Mouse (Mus musculus): ENCODE results near the gene Rasgef1b. TPM values are rescaled to one million over a fixed set of nuclear protein-coding genes. Genes with fewer than 3 reads are reported as not detected.

Rasgef1b gene
- polyA plus RNA-seq, 1 experiment from 2014 or later = 25.5 TPM

- H3K9me3 ChIP-seq (ENCODE audit: control insufficient read depth, low read length) = no peaks in the 10 kb centered on the region
- DNase-seq (ENCODE audit: low spot score) (no peak), ATAC-seq (replicated peaks; ENCODE audit: low FRiP score) (no peak)
- H3K36me3 ChIP-seq (ENCODE audit: control insufficient read depth, insufficient read depth, low read length) = no peaks in the 10 kb centered on the region
- H3K9ac ChIP-seq (ENCODE audit: low read length) = no peak overlapping the region
- no peak overlapping the region for H3K4me2 ChIP-seq (ENCODE audit: low read depth, low read length, severe bottlenecking)
- H3K4me3 ChIP-seq (ENCODE audit: low read depth, low read length) = no peak overlapping the region
- no peaks in the 10 kb centered on the region for H3K27me3 ChIP-seq (ENCODE audit: control insufficient read depth, insufficient read depth, low read length)
- H3K27ac ChIP-seq (ENCODE audit: low read depth, low read length) = no peak overlapping the region
- no peaks in the 10 kb centered on the region for H3K4me1 ChIP-seq (replicated peaks; ENCODE audit: control insufficient read depth, insufficient read depth, low read length)
- 91% methylated on average over 6 of the region's 6 CpGs for WGBS
Observed at GRCm38 (mm10) chr5:99286024-99286423, 442.8 kb downstream of the Rasgef1b start.

GRCm38 (mm10) chr5:99284369-99284768 lies 444.5 kb downstream of the Rasgef1b start:
- Histone ChIP-seq H3K27ac (ENCODE audit: low read depth, low read length) (no peak overlapping the region), H3K4me3 (ENCODE audit: low read depth, low read length) (no peak overlapping the region), H3K9ac (ENCODE audit: low read length) (no peak overlapping the region), H3K36me3 (ENCODE audit: control insufficient read depth, insufficient read depth, low read length) (no peaks in the 10 kb centered on the region), H3K4me1 (replicated peaks; ENCODE audit: control insufficient read depth, insufficient read depth, low read length) (no peaks in the 10 kb centered on the region), H3K27me3 (ENCODE audit: control insufficient read depth, insufficient read depth, low read length) (no peaks in the 10 kb centered on the region), H3K4me2 (ENCODE audit: low read depth, low read length, severe bottlenecking) (no peak overlapping the region), H3K9me3 (ENCODE audit: control insufficient read depth, low read length) (no peaks in the 10 kb centered on the region)
- 95% methylated on average over 7 of the region's 7 CpGs for WGBS
- no peak for DNase-seq (ENCODE audit: low spot score)
- no peak for ATAC-seq (replicated peaks; ENCODE audit: low FRiP score)

GRCm38 (mm10) chr5:99283636-99284035 lies 445.2 kb downstream of the Rasgef1b start:
- no peaks in the 10 kb centered on the region for H3K9me3 ChIP-seq (ENCODE audit: control insufficient read depth, low read length)
- H3K4me3 ChIP-seq (ENCODE audit: low read depth, low read length) = no peak overlapping the region
- H3K27me3 ChIP-seq (ENCODE audit: control insufficient read depth, insufficient read depth, low read length) = no peaks in the 10 kb centered on the region
- H3K4me1 ChIP-seq (replicated peaks; ENCODE audit: control insufficient read depth, insufficient read depth, low read length) = 0 out of 2 replicates have a peak, but pooled peaks cover 2% of the 10 kb centered on the region
- 91% methylated on average over 3 of the region's 3 CpGs for WGBS
- DNase-seq (ENCODE audit: low spot score) (no peak), ATAC-seq (replicated peaks; ENCODE audit: low FRiP score) (no peak)
- H3K4me2 ChIP-seq (ENCODE audit: low read depth, low read length, severe bottlenecking) = no peak overlapping the region
- no peak overlapping the region for H3K9ac ChIP-seq (ENCODE audit: low read length)
- H3K36me3 ChIP-seq (ENCODE audit: control insufficient read depth, insufficient read depth, low read length) = no peaks in the 10 kb centered on the region
- no peak overlapping the region for H3K27ac ChIP-seq (ENCODE audit: low read depth, low read length)

DNA sequence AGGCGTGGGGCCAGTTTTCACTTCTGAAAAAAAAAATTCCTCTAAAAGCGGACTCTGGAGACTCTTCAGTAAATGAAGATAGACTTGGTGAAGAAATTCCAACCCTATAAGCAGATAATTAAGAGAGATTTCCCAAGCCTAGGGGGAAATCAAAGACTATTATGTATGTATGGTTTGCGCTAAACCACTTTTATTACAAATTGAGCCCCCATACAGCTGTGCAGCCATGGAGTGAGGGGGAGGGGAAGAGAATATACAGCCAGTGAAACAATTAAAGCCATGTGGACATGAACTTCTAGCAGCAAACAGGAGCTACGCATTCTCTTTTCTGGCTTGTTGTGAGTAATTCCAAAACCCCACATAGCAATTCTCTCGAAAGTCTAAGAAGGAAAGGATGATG lies 448.3 kb downstream of the Rasgef1b start:
- H3K9ac ChIP-seq (ENCODE audit: low read length) = no peak overlapping the region
- H3K4me1 ChIP-seq (replicated peaks; ENCODE audit: control insufficient read depth, insufficient read depth, low read length) = 0 out of 2 replicates have a peak, but pooled peaks cover 2% of the 10 kb centered on the region
- ATAC-seq (replicated peaks; ENCODE audit: low FRiP score) = no peak
- DNase-seq (ENCODE audit: low spot score) = no peak
- no peaks in the 10 kb centered on the region for H3K27me3 ChIP-seq (ENCODE audit: control insufficient read depth, insufficient read depth, low read length)
- no peaks in the 10 kb centered on the region for H3K9me3 ChIP-seq (ENCODE audit: control insufficient read depth, low read length)
- WGBS = 81% methylated on average over 5 of the region's 5 CpGs
- H3K36me3 ChIP-seq (ENCODE audit: control insufficient read depth, insufficient read depth, low read length) = no peaks in the 10 kb centered on the region
- no peak overlapping the region for H3K4me2 ChIP-seq (ENCODE audit: low read depth, low read length, severe bottlenecking)
- no peak overlapping the region for H3K4me3 ChIP-seq (ENCODE audit: low read depth, low read length)
- no peak overlapping the region for H3K27ac ChIP-seq (ENCODE audit: low read depth, low read length)

DNA sequence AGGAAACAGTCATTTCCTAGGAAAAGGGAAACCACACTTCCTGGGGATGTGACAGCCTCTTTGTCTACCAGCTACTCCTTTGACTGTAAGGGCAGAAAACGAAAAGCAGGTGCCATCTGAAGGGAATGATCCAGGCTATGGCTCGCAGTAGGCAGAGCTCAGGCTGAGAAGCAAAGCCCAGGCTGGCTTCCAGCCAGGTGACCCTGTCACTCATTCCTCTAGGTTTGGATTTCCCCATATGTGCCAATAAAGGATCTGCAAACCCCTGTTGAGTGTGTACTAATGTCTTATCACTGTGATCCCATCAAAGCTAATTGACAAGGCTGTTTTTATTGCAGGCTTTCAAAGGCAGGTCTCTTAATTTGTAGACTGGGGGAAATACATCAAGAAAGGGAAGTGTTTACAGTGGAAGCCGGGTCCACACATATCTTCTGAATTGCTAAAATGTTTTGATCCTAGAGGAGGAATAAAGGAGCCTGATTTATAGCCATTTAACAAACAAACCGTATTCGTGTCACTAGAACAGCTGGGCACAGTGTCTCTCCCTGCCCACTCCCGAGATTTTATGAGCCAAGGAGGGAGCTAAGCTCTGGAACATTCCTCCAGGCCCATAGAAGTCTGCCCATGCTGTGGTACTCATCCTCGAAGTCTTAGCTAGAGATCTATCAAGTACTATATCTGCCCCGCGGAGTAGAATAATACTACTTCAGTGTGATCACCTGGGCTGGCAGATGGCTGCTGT lies 449.7 kb downstream of the Rasgef1b start:
- Histone ChIP-seq H3K4me1 (replicated peaks; ENCODE audit: control insufficient read depth, insufficient read depth, low read length) (peaks cover 2% of the 10 kb centered on the region; the same call in 1 of the 2 replicates), H3K36me3 (ENCODE audit: control insufficient read depth, insufficient read depth, low read length) (no peaks in the 10 kb centered on the region), H3K9ac (ENCODE audit: low read length) (no peak overlapping the region), H3K4me3 (ENCODE audit: low read depth, low read length) (no peak overlapping the region), H3K4me2 (ENCODE audit: low read depth, low read length, severe bottlenecking) (no peak overlapping the region), H3K27me3 (ENCODE audit: control insufficient read depth, insufficient read depth, low read length) (no peaks in the 10 kb centered on the region), H3K9me3 (ENCODE audit: control insufficient read depth, low read length) (no peaks in the 10 kb centered on the region), H3K27ac (ENCODE audit: low read depth, low read length) (no peak overlapping the region)
- 78% methylated on average over 9 of the region's 9 CpGs for WGBS
- ATAC-seq (replicated peaks; ENCODE audit: low FRiP score) = no peak
- no peak for DNase-seq (ENCODE audit: low spot score)

DNA sequence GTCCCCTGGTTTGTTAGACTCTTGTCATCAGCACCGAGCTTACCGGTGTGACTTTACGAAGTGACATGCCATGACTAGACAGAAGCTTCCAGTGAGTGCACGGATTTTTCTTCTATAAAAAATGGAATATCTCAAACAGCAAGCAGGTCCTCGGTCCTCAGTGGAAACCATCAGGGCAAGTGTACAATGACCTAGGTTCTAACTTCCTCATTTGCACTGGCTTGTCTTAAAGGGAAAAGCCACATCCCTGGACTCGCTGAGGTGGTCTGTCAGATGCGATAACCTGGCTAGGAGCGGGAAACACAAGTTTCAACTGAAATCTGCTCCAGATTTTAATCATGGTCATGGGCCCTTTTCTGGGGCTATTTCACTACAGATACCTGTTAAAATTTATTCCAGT lies 450.5 kb downstream of the Rasgef1b start:
- no peaks in the 10 kb centered on the region for H3K27me3 ChIP-seq (ENCODE audit: control insufficient read depth, insufficient read depth, low read length)
- no peak for DNase-seq (ENCODE audit: low spot score)
- WGBS = 96% methylated on average over 8 of the region's 8 CpGs
- H3K9ac ChIP-seq (ENCODE audit: low read length) = no peak overlapping the region
- no peaks in the 10 kb centered on the region for H3K36me3 ChIP-seq (ENCODE audit: control insufficient read depth, insufficient read depth, low read length)
- peaks cover 2% of the 10 kb centered on the region; the same call in 1 of the 2 replicates for H3K4me1 ChIP-seq (replicated peaks; ENCODE audit: control insufficient read depth, insufficient read depth, low read length)
- no peak overlapping the region for H3K4me3 ChIP-seq (ENCODE audit: low read depth, low read length)
- H3K4me2 ChIP-seq (ENCODE audit: low read depth, low read length, severe bottlenecking) = no peak overlapping the region
- ATAC-seq (replicated peaks; ENCODE audit: low FRiP score) = no peak
- no peaks in the 10 kb centered on the region for H3K9me3 ChIP-seq (ENCODE audit: control insufficient read depth, low read length)
- no peak overlapping the region for H3K27ac ChIP-seq (ENCODE audit: low read depth, low read length)

DNA sequence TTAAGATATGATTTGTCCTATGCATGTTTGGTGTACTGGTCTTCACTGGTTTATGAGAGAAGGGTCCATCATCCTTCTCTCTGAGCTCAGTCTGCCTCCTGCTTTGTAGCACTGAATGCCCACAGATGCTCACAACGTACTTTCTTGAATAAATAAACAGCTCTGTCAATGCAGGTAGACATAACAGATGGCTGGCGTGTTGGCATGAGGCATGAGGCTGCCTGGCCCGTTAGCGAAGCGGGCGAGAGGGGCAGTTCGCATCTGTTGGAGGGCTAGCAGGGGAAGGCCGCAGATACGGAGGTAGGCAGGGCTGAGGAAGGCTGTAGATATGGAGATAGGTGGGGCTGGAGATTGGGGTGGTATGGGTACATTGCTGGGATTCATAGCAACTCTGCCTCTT lies 451.3 kb downstream of the Rasgef1b start:
- H3K27me3 ChIP-seq (ENCODE audit: control insufficient read depth, insufficient read depth, low read length) = no peaks in the 10 kb centered on the region
- no peak overlapping the region for H3K27ac ChIP-seq (ENCODE audit: low read depth, low read length)
- no peak overlapping the region for H3K9ac ChIP-seq (ENCODE audit: low read length)
- H3K9me3 ChIP-seq (ENCODE audit: control insufficient read depth, low read length) = no peaks in the 10 kb centered on the region
- H3K4me2 ChIP-seq (ENCODE audit: low read depth, low read length, severe bottlenecking) = no peak overlapping the region
- WGBS = 87% methylated on average over 9 of the region's 9 CpGs
- peaks cover 2% of the 10 kb centered on the region; the same call in 1 of the 2 replicates for H3K4me1 ChIP-seq (replicated peaks; ENCODE audit: control insufficient read depth, insufficient read depth, low read length)
- ATAC-seq (replicated peaks; ENCODE audit: low FRiP score) (no peak), DNase-seq (ENCODE audit: low spot score) (no peak)
- no peak overlapping the region for H3K4me3 ChIP-seq (ENCODE audit: low read depth, low read length)
- no peaks in the 10 kb centered on the region for H3K36me3 ChIP-seq (ENCODE audit: control insufficient read depth, insufficient read depth, low read length)

GRCm38 (mm10) chr5:99274119-99274563 lies 454.7 kb downstream of the Rasgef1b start:
- Histone ChIP-seq H3K36me3 (ENCODE audit: control insufficient read depth, insufficient read depth, low read length) (no peaks in the 10 kb centered on the region), H3K27me3 (ENCODE audit: control insufficient read depth, insufficient read depth, low read length) (no peaks in the 10 kb centered on the region), H3K9me3 (ENCODE audit: control insufficient read depth, low read length) (no peaks in the 10 kb centered on the region), H3K4me3 (ENCODE audit: low read depth, low read length) (no peak overlapping the region), H3K27ac (ENCODE audit: low read depth, low read length) (peak overlapping the region; percentile 25; the same call in 1 of the 2 replicates), H3K9ac (ENCODE audit: low read length) (no peak overlapping the region), H3K4me2 (ENCODE audit: low read depth, low read length, severe bottlenecking) (no peak overlapping the region), H3K4me1 (replicated peaks; ENCODE audit: control insufficient read depth, insufficient read depth, low read length) (peaks cover under 1% of the 10 kb centered on the region; the same call in 1 of the 2 replicates)
- WGBS = 53% methylated on average over 12 of the region's 12 CpGs
- ATAC-seq (replicated peaks; ENCODE audit: low FRiP score) (peak; percentile 89), DNase-seq (ENCODE audit: low spot score) (peak; percentile 71)

DNA sequence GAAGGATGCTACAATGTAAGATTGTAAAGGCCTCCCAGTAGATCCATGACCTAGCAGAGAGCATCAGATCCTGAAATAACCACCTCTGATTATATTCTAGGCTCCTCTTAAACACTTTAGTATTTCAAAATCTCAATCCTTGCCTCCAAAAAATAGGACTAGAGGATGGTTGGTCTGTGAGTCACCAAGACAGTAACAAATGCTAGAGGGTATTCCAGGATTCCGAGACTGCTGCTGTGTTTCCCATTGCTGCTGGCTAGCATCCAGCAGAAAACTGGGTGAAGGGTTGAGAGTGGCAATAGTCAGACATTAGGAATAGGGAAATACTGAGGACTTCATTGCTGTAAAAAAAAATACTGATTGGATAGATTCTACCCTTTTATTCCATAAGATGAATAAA lies 457.3 kb downstream of the Rasgef1b start:
- H3K9me3 ChIP-seq (ENCODE audit: control insufficient read depth, low read length) = no peaks in the 10 kb centered on the region
- H3K9ac ChIP-seq (ENCODE audit: low read length) = no peak overlapping the region
- no peaks in the 10 kb centered on the region for H3K27me3 ChIP-seq (ENCODE audit: control insufficient read depth, insufficient read depth, low read length)
- no peaks in the 10 kb centered on the region for H3K36me3 ChIP-seq (ENCODE audit: control insufficient read depth, insufficient read depth, low read length)
- H3K4me2 ChIP-seq (ENCODE audit: low read depth, low read length, severe bottlenecking) = no peak overlapping the region
- H3K27ac ChIP-seq (ENCODE audit: low read depth, low read length) = no peak overlapping the region
- no peak overlapping the region for H3K4me3 ChIP-seq (ENCODE audit: low read depth, low read length)
- 89% methylated on average over 1 of the region's 1 CpGs for WGBS
- no peaks in the 10 kb centered on the region; the same call in 1 of the 2 replicates for H3K4me1 ChIP-seq (replicated peaks; ENCODE audit: control insufficient read depth, insufficient read depth, low read length)
- no peak for ATAC-seq (replicated peaks; ENCODE audit: low FRiP score)
- no peak for DNase-seq (ENCODE audit: low spot score)
